Mouse (Mus musculus): Measurements from ENCODE around the gene Itih4. TPM values are rescaled to one million over a fixed set of nuclear protein-coding genes. Genes with fewer than 3 reads are reported as not detected.

Itih4 gene
- total RNA-seq, 1 experiment from 2014 or later: not detected

Other genes starting within 250 kb of the Itih4 start
- gene Rft1, start 232.1 kb upstream of the Itih4 start, total RNA-seq (2017): 15.7 and 19.7 TPM in 2 replicates
- 12.5 and 12.6 TPM in 2 replicates for gene Sfmbt1, start 171.6 kb upstream of the Itih4 start, total RNA-seq (2017)
- gene Tmem110, start 60.9 kb upstream of the Itih4 start, total RNA-seq (2017): 7.1 and 8.6 TPM in 2 replicates
- not detected in 2 replicates for gene Mustn1, start 7.3 kb upstream of the Itih4 start, total RNA-seq (2017)
- not detected in 2 replicates for gene Itih3, start 37.3 kb downstream of the Itih4 start, total RNA-seq (2017)
- gene Itih1, start 56.8 kb downstream of the Itih4 start, total RNA-seq (2017): not detected in 2 replicates
- gene Nek4, start 64.9 kb downstream of the Itih4 start, total RNA-seq (2017): 11.2 and 20.8 TPM in 2 replicates
- gene Glt8d1, start 114.9 kb downstream of the Itih4 start, total RNA-seq (2017): 30.1 and 44.4 TPM in 2 replicates
- 68.9 and 103 TPM in 2 replicates for gene Spcs1, start 115.2 kb downstream of the Itih4 start, total RNA-seq (2017)
- gene Pbrm1, start 132.7 kb downstream of the Itih4 start, total RNA-seq (2017): 80.7 and 82.2 TPM in 2 replicates
- 347 and 449 TPM in 2 replicates for gene Gnl3, start 132.7 kb downstream of the Itih4 start, total RNA-seq (2017)
- gene Smim4, start 242.5 kb downstream of the Itih4 start, total RNA-seq (2017): 52.8 and 60.0 TPM in 2 replicates
- gene Nt5dc2, start 244.6 kb downstream of the Itih4 start, total RNA-seq (2017): 54.5 and 57.9 TPM in 2 replicates